Mouse (Mus musculus) frontal cortex, postnatal 10 days (tissue): ENCODE data around the gene Ctxn1.

Experiments used
- DNase-seq, 2 experiments: peaks; one replicate each; pipeline ENCODE4 v3.0.0; 2022; ENCODE audit warnings: low spot score in 2 of 2, mixed read lengths in 1 of 2

Ctxn1 gene

DNA sequence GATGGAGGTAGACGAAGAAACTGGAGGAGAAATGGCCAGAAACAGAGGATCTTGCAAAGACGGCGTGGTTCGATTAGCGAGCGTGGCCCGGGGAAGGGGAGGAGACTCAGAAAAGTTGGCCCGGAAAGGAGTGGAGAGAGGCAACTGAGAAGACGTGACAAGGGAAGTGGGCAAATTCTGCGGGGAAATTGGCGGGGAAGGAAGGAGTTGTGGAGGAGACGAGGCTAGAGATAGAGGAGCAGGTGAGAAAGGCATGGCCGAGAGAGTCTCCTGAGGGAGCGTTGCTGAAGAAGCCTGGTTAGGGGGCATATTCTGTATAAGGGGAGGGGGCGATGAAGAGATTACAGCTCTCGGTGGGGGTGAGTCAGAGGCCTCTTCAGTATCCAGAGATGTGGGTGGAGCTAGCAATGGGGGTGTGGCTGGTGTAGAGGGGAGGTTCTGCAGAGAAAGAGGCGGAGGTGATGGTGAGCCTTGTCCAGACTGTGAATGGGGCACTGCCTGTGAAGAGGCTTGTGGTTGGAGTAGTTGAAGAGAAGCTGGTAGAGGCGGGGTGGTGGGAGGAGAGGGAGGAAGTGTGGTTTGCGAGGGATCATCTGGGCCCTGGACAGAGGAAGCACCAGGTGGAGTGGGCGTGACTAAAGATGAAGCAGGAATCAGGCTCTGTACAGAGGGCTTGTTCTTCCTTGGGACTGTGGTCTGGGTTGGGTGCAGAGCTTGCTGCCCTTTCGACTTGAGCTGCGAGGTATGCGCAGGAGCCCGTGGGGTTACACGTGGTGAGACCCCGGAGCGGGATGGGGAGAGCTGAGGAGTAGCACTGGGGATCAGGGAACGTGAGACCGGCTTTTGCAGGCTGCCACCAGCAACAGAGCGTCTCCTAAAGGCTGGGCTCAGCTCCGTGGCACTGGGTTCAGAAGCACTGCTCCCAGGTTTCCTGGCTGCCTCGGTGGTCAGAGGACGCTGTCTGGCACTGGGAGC, 44.8 kb downstream of the Ctxn1 start:
- no peak for DNase-seq

DNA sequence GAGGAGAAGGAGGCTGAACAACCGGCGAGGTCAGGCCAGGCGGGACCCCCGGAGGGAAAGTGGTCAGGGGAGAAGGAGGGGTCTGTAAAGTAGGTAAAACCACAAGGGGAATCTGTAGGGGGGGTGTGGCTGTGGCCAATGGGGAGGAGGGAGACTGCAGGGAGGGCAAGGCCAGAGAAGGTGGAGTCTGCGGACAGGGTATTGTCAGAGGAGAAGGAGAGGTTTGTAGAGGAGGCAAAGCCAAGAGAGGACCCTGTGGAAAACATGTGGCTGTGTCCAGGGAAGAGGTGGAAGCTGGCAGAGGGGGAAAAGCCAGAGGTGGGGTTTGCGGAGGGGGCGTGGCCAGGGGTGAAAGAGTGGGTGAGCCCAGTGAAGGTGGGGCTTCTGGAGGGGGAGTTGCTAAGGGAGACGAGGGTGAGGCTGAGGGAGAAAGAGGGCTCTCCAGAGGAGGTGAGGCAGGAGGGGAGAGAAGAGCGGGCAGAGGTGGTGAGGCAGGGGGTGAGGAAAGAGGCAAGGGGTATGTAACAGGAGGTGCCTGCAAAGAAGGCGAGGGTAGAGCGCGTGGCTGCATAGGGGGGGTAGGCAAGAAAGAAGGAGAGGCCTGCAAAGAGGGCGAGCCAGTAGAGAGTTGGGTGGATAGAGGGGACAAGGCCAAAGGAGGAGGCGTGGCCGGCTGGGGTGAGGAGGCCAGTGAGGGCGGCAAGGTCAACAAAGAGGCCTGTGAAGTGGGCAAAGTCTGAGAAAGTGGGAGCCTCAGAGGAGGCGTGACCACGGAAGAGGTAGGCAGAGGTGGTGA, 45.7 kb downstream of the Ctxn1 start:
- peak in 1 of 2 experiments; percentile 53 for DNase-seq

DNA sequence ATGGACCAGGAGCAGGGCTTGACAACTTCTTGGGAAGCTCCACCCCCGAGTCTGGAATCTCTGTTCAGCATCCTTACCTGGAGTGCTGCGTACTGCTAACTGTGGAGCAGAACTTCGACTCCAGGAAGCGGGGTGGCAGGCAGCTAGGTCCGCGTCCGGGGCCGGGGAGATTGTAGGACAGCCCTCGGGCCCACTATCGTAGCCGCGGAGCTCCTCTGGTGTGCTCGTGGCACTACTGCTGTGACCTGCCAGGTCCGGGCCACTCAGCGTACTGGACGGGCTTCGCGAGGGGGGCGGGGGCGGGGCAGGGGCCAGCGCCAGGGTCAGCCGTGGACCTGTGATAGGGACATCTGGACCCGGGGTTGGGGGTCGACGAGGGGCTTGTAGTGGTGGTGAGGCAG, 46.3 kb downstream of the Ctxn1 start:
- DNase-seq, result no peak

DNA sequence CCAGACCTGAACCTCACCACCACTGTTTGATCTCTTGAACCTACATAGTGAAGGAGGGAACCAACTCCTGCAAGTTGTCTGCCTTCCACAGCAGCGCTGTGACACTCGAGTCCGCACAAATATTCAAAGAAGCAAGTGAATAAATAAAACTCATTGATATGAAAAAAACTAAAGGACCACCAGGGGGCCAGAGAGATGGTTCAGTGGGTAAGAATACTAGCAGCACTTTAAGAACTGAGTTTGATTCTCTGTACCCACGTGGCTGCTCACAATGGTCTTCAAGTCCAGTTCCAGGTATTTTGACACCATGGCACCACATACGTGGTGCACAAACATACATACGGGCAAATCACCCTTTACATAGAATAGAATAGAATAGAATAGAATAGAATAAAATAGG, 48.0 kb downstream of the Ctxn1 start:
- no peak for DNase-seq
